Mouse (Mus musculus) cerebral cortex, adult 2 months (tissue): Measurements from ENCODE around the gene Lsamp.

Source experiments
- WGBS: fragments of 180-500 bp; shearing (Covaris S2); methylation state at CpG from one replicate; pipeline ENCODE4 v1.1.7; 2018; 5-methylcytosine and 5-hydroxymethylcytosine counted together

Gene Lsamp

GRCm38 (mm10) chr16:40271859-40272258, 287.7 kb downstream of the Lsamp start:
- WGBS, result 83% methylated on average over 3 of the region's 3 CpGs

GRCm38 (mm10) chr16:40290132-40290531, 306.0 kb downstream of the Lsamp start:
- 19% methylated on average over 4 of the region's 4 CpGs for WGBS

GRCm38 (mm10) chr16:40294296-40294882, 310.2 kb downstream of the Lsamp start:
- WGBS, result 72% methylated on average over 4 of the region's 4 CpGs

GRCm38 (mm10) chr16:40295240-40295639, 311.1 kb downstream of the Lsamp start:
- 88% methylated on average over 7 of the region's 7 CpGs for WGBS

GRCm38 (mm10) chr16:40307666-40308065, 323.5 kb downstream of the Lsamp start:
- WGBS, result 47% methylated on average over 2 of the region's 2 CpGs

- 74% methylated on average over 2 of the region's 2 CpGs for WGBS
These were observed 332.0 kb downstream of the Lsamp start for GRCm38 (mm10) chr16:40316199-40316598.

GRCm38 (mm10) chr16:40324811-40325210, 340.6 kb downstream of the Lsamp start:
- WGBS, result 87% methylated on average over 3 of the region's 3 CpGs

GRCm38 (mm10) chr16:40328249-40328820, 344.2 kb downstream of the Lsamp start:
- WGBS, result 66% methylated on average over 7 of the region's 7 CpGs

- WGBS, result 72% methylated on average over 5 of the region's 5 CpGs
These were observed 385.5 kb downstream of the Lsamp start for GRCm38 (mm10) chr16:40369677-40370076.

GRCm38 (mm10) chr16:40371291-40371690, 387.1 kb downstream of the Lsamp start:
- 96% methylated on average over 1 of the region's 1 CpGs for WGBS

- WGBS, result 92% methylated on average over 4 of the region's 4 CpGs
These were observed 391.2 kb downstream of the Lsamp start for GRCm38 (mm10) chr16:40375314-40375713.

GRCm38 (mm10) chr16:40377129-40377799, 393.1 kb downstream of the Lsamp start:
- 54% methylated on average over 6 of the region's 6 CpGs for WGBS

- 76% methylated on average over 4 of the region's 4 CpGs for WGBS
These were observed 407.9 kb downstream of the Lsamp start for GRCm38 (mm10) chr16:40392106-40392505.

- 93% methylated on average over 2 of the region's 2 CpGs for WGBS
These were observed 415.4 kb downstream of the Lsamp start for GRCm38 (mm10) chr16:40399531-40399930.

- 88% methylated on average over 3 of the region's 3 CpGs for WGBS
These were observed 450.1 kb downstream of the Lsamp start for GRCm38 (mm10) chr16:40434280-40434679.

GRCm38 (mm10) chr16:40436415-40436814, 452.3 kb downstream of the Lsamp start:
- 72% methylated on average over 6 of the region's 6 CpGs for WGBS

- 94% methylated on average over 10 of the region's 10 CpGs for WGBS
These were observed 453.7 kb downstream of the Lsamp start for GRCm38 (mm10) chr16:40437879-40438278.

GRCm38 (mm10) chr16:40438876-40439275, 454.7 kb downstream of the Lsamp start:
- 79% methylated on average over 1 of the region's 1 CpGs for WGBS

GRCm38 (mm10) chr16:40446587-40446986, 462.4 kb downstream of the Lsamp start:
- 40% methylated on average over 5 of the region's 5 CpGs for WGBS

- 53% methylated on average over 15 of the region's 15 CpGs for WGBS
These were observed 479.4 kb downstream of the Lsamp start for GRCm38 (mm10) chr16:40463411-40464058.

GRCm38 (mm10) chr16:40466596-40466995, 482.4 kb downstream of the Lsamp start:
- 15% methylated on average over 8 of the region's 8 CpGs for WGBS

- 65% methylated on average over 6 of the region's 6 CpGs for WGBS
These were observed 486.8 kb downstream of the Lsamp start for GRCm38 (mm10) chr16:40470946-40471345.

GRCm38 (mm10) chr16:40471967-40472366, 487.8 kb downstream of the Lsamp start:
- 67% methylated on average over 5 of the region's 5 CpGs for WGBS
